Mouse (Mus musculus) olfactory bulb, adult 2 months (tissue): ENCODE measurements around the gene Fbxo21.

ENCODE experiments used
- CTCF ChIP-seq: fragments of 200-500 bp; IDR thresholded peaks from 2 replicates; pipeline ENCODE4 v1.5.1; 2012; ENCODE audit warnings: low read depth, mild to moderate bottlenecking, low read length, moderate library complexity; ENCODE audit not compliant: insufficient read depth
- POLR2A ChIP-seq: fragments of 200-500 bp; IDR thresholded peaks from 2 replicates; pipeline ENCODE4 v1.6.1; 2012; ENCODE audit warnings: mild to moderate bottlenecking, low read depth, low read length, moderate library complexity; ENCODE audit not compliant: insufficient read depth

- TF ChIP-seq CTCF (peak; percentile 75), POLR2A (no peak)
Observed at GRCm38 (mm10) chr5:117932862-117933261, 43.7 kb upstream of the Fbxo21 start.
